Mouse (Mus musculus) urinary bladder, postnatal 36 days (tissue): ENCODE measurements around the gene Luc7l2.
A peak's percentile ranks its signal among the peaks of the same experiment; 100 is the strongest.

Experiments
- DNase-seq, 2 experiments: peaks; one replicate each; pipeline ENCODE4 v3.0.0; 2022; ENCODE audit warnings: low spot score in 2 of 2, mixed read lengths in 1 of 2

Luc7l2 gene

DNA sequence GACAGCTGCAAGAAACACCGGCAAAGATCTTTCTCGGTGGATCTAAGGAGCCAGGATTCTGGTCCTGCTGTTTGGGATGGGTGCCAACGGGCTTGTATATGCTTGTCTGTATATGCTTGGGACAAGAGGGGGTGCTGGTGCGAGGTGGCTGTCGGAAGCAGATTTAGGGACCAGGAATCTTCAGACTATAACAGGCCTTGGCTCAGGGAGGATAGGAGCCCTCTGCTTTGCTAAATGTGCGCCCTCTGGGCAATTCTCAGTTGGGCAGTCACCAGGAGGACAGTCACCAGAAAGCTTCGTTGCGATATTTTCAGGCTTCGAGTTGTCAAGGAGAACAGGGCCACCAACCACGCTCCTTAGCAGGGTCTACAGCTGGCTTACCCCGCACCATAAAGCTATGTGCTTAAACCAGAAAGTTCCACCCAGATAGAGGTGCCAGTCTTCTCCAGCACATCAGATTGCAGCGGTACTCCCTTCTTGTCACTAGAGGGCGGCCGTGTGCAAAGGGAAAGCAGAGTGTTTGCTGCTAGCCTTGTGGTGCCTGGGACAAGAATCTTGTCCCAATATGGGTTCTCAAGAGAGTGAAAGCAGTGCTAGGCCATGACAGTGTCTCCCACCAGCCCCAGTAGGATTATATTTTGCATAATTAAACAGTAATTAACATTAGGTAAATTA, 99.3 kb downstream of the Luc7l2 start:
- DNase-seq = peak; percentile 43 to 56
